Mouse (Mus musculus): ENCODE results near the gene 2300002M23Rik. TPM values are rescaled to one million over a fixed set of nuclear protein-coding genes. Genes with fewer than 3 reads are reported as not detected.

The 2300002M23Rik gene
- not detected in 2 replicates for polyA plus RNA-seq (2016; fragmentation: Nextera tagmentation; extraction: Ambion mirVana)

- no peak within 1 kb of the TSS for H3K27ac ChIP-seq
- H3K9me3 ChIP-seq, result no peaks in the 10 kb centered on the region
- H3K4me2 ChIP-seq (replicated peaks), result no peak within 1 kb of the TSS
- peaks cover 13% of the 10 kb centered on the region for H3K27me3 ChIP-seq (replicated peaks)
- no peak within 1 kb of the TSS for H3K4me3 ChIP-seq
- 60% methylated on average over 3 of the region's 3 CpGs for WGBS
- H3K36me3 ChIP-seq, result no peaks in the 10 kb centered on the region
- peaks cover 14% of the 10 kb centered on the region for H3K4me1 ChIP-seq
- ATAC-seq (ENCODE audit: low FRiP score, low read depth), result no peak
- H3K9ac ChIP-seq, result no peak within 1 kb of the TSS
Measured at GRCm38 (mm10) chr17:35567150-35567549, at the start of gene 2300002M23Rik. 2300002M23Rik (plus strand) TSS chr17:35567450.

GRCm38 (mm10) chr17:35517526-35517925, 49.7 kb upstream of the 2300002M23Rik start:
- H3K9ac ChIP-seq, result peak overlapping the region; percentile 54; the same call in 1 of the 2 replicates
- peak overlapping the region; percentile 89 for H3K4me2 ChIP-seq (replicated peaks)
- H3K4me1 ChIP-seq, result peaks cover 36% of the 10 kb centered on the region
- no peak overlapping the region for H3K27ac ChIP-seq
- WGBS, result 9% methylated on average over 12 of the region's 12 CpGs
- no peaks in the 10 kb centered on the region for H3K27me3 ChIP-seq (replicated peaks)
- H3K9me3 ChIP-seq, result no peaks in the 10 kb centered on the region
- peak overlapping the region; percentile 51 for H3K4me3 ChIP-seq
- ATAC-seq (ENCODE audit: low FRiP score, low read depth), result no peak
- H3K36me3 ChIP-seq, result no peaks in the 10 kb centered on the region

- H3K9me3 ChIP-seq, result no peaks in the 10 kb centered on the region
- 89% methylated on average over 9 of the region's 9 CpGs for WGBS
- no peak for ATAC-seq (ENCODE audit: low FRiP score, low read depth)
- no peak overlapping the region for H3K9ac ChIP-seq
- no peak overlapping the region for H3K4me3 ChIP-seq
- peaks cover 31% of the 10 kb centered on the region for H3K36me3 ChIP-seq
- H3K27ac ChIP-seq, result no peak overlapping the region
- H3K4me2 ChIP-seq (replicated peaks), result no peak overlapping the region
- H3K27me3 ChIP-seq (replicated peaks), result no peaks in the 10 kb centered on the region
- no peaks in the 10 kb centered on the region for H3K4me1 ChIP-seq
Measured at GRCm38 (mm10) chr17:35524354-35524753, 42.9 kb upstream of the 2300002M23Rik start.

GRCm38 (mm10) chr17:35526644-35527043, 40.6 kb upstream of the 2300002M23Rik start:
- Histone ChIP-seq H3K4me3 (no peak overlapping the region), H3K27ac (no peak overlapping the region), H3K9me3 (no peaks in the 10 kb centered on the region), H3K36me3 (peaks cover 40% of the 10 kb centered on the region), H3K27me3 (replicated peaks) (no peaks in the 10 kb centered on the region), H3K4me1 (no peaks in the 10 kb centered on the region; the same call in 1 of the 2 replicates), H3K4me2 (replicated peaks) (no peak overlapping the region), H3K9ac (no peak overlapping the region)
- 80% methylated on average over 8 of the region's 8 CpGs for WGBS
- ATAC-seq (ENCODE audit: low FRiP score, low read depth), result no peak

GRCm38 (mm10) chr17:35532360-35532759, 34.9 kb upstream of the 2300002M23Rik start:
- no peaks in the 10 kb centered on the region for H3K9me3 ChIP-seq
- no peak overlapping the region for H3K27ac ChIP-seq
- H3K4me2 ChIP-seq (replicated peaks), result no peak overlapping the region
- no peak overlapping the region for H3K9ac ChIP-seq
- H3K36me3 ChIP-seq, result peaks cover 16% of the 10 kb centered on the region
- ATAC-seq (ENCODE audit: low FRiP score, low read depth), result no peak
- H3K4me3 ChIP-seq, result no peak overlapping the region
- 8% methylated on average over 3 of the region's 3 CpGs for WGBS
- 0 out of 2 replicates have a peak, but pooled peaks cover 3% of the 10 kb centered on the region for H3K27me3 ChIP-seq (replicated peaks)
- H3K4me1 ChIP-seq, result no peaks in the 10 kb centered on the region; the same call in 1 of the 2 replicates

GRCm38 (mm10) chr17:35532901-35533300, 34.3 kb upstream of the 2300002M23Rik start, which contains the start of gene Psors1c2:
Psors1c2 (plus strand) TSS chr17:35533201.
- no peak within 1 kb of the TSS for H3K4me2 ChIP-seq (replicated peaks)
- no peaks in the 10 kb centered on the region for H3K9me3 ChIP-seq
- peaks cover 16% of the 10 kb centered on the region for H3K36me3 ChIP-seq
- no peak for ATAC-seq (ENCODE audit: low FRiP score, low read depth)
- no peak within 1 kb of the TSS for H3K27ac ChIP-seq
- WGBS, result 40% methylated on average over 7 of the region's 7 CpGs
- H3K4me1 ChIP-seq, result no peaks in the 10 kb centered on the region; the same call in 1 of the 2 replicates
- H3K4me3 ChIP-seq, result no peak within 1 kb of the TSS
- H3K27me3 ChIP-seq (replicated peaks), result 0 out of 2 replicates have a peak, but pooled peaks cover 3% of the 10 kb centered on the region
- no peak within 1 kb of the TSS for H3K9ac ChIP-seq

GRCm38 (mm10) chr17:35534343-35534742, 32.9 kb upstream of the 2300002M23Rik start:
- Histone ChIP-seq H3K4me2 (replicated peaks) (no peak overlapping the region), H3K9ac (no peak overlapping the region), H3K9me3 (no peaks in the 10 kb centered on the region), H3K27ac (no peak overlapping the region), H3K27me3 (replicated peaks) (0 out of 2 replicates have a peak, but pooled peaks cover 3% of the 10 kb centered on the region), H3K4me1 (no peaks in the 10 kb centered on the region; the same call in 1 of the 2 replicates), H3K4me3 (no peak overlapping the region), H3K36me3 (peaks cover 10% of the 10 kb centered on the region)
- WGBS, result 16% methylated on average over 6 of the region's 6 CpGs
- ATAC-seq (ENCODE audit: low FRiP score, low read depth), result no peak; the same call in 1 of the 2 replicates

GRCm38 (mm10) chr17:35537421-35537820, 29.8 kb upstream of the 2300002M23Rik start:
- ATAC-seq (ENCODE audit: low FRiP score, low read depth), result no peak
- H3K4me3 ChIP-seq, result no peak overlapping the region
- no peak overlapping the region for H3K27ac ChIP-seq
- no peaks in the 10 kb centered on the region for H3K36me3 ChIP-seq
- H3K4me2 ChIP-seq (replicated peaks), result no peak overlapping the region
- no peaks in the 10 kb centered on the region for H3K9me3 ChIP-seq
- 0 out of 2 replicates have a peak, but pooled peaks cover 3% of the 10 kb centered on the region for H3K27me3 ChIP-seq (replicated peaks)
- WGBS, result 92% methylated on average over 4 of the region's 4 CpGs
- H3K9ac ChIP-seq, result no peak overlapping the region
- no peaks in the 10 kb centered on the region for H3K4me1 ChIP-seq

GRCm38 (mm10) chr17:35538476-35538875, 28.8 kb upstream of the 2300002M23Rik start:
- H3K4me3 ChIP-seq, result no peak overlapping the region

GRCm38 (mm10) chr17:35539540-35539939, 27.7 kb upstream of the 2300002M23Rik start:
- no peak for ATAC-seq (ENCODE audit: low FRiP score, low read depth)
- no peaks in the 10 kb centered on the region for H3K36me3 ChIP-seq
- H3K4me2 ChIP-seq (replicated peaks), result no peak overlapping the region
- H3K4me1 ChIP-seq, result no peaks in the 10 kb centered on the region
- H3K4me3 ChIP-seq, result no peak overlapping the region
- no peaks in the 10 kb centered on the region for H3K27me3 ChIP-seq (replicated peaks)
- H3K27ac ChIP-seq, result no peak overlapping the region
- H3K9ac ChIP-seq, result no peak overlapping the region
- 53% methylated on average over 10 of the region's 10 CpGs for whole genome bisulfite sequencing
- H3K9me3 ChIP-seq, result no peaks in the 10 kb centered on the region

More at GRCm38 (mm10) chr17:35538476-35538875, 28.8 kb upstream of the 2300002M23Rik start:
- Histone ChIP-seq H3K36me3 (no peaks in the 10 kb centered on the region), H3K4me1 (no peaks in the 10 kb centered on the region), H3K4me2 (replicated peaks) (no peak overlapping the region), H3K9me3 (no peaks in the 10 kb centered on the region), H3K27ac (no peak overlapping the region), H3K27me3 (replicated peaks) (no peaks in the 10 kb centered on the region), H3K9ac (no peak overlapping the region)
- WGBS, result 88% methylated on average over 1 of the region's 1 CpGs
- no peak for ATAC-seq (ENCODE audit: low FRiP score, low read depth)

GRCm38 (mm10) chr17:35542761-35543411, 24.4 kb upstream of the 2300002M23Rik start:
- peak; percentile 48 for ATAC-seq (ENCODE audit: low FRiP score, low read depth)
- 79% methylated on average over 15 of the region's 15 CpGs for WGBS
- H3K9ac ChIP-seq, result no peak overlapping the region

GRCm38 (mm10) chr17:35543412-35543861, 23.8 kb upstream of the 2300002M23Rik start:
- H3K27ac ChIP-seq, result no peak overlapping the region

More at GRCm38 (mm10) chr17:35542761-35543411, 24.4 kb upstream of the 2300002M23Rik start:
- Histone ChIP-seq H3K9me3 (no peaks in the 10 kb centered on the region), H3K4me2 (replicated peaks) (peak overlapping the region; percentile 15; the same call in 1 of the 2 replicates), H3K27me3 (replicated peaks) (no peaks in the 10 kb centered on the region), H3K4me3 (no peak overlapping the region), H3K27ac (0 out of 2 replicates have a peak overlapping the region, but pooled peaks have one; percentile 0), H3K36me3 (no peaks in the 10 kb centered on the region), H3K4me1 (peaks cover 4% of the 10 kb centered on the region)

More at GRCm38 (mm10) chr17:35543412-35543861, 23.8 kb upstream of the 2300002M23Rik start:
- no peak overlapping the region for H3K4me3 ChIP-seq
- H3K9me3 ChIP-seq, result no peaks in the 10 kb centered on the region
- peak; percentile 65 for ATAC-seq (ENCODE audit: low FRiP score, low read depth)
- H3K27me3 ChIP-seq (replicated peaks), result no peaks in the 10 kb centered on the region
- peak overlapping the region; percentile 15; the same call in 1 of the 2 replicates for H3K4me2 ChIP-seq (replicated peaks)
- no peak overlapping the region for H3K9ac ChIP-seq
- WGBS, result 28% methylated on average over 14 of the region's 14 CpGs
- peaks cover 4% of the 10 kb centered on the region for H3K4me1 ChIP-seq
- H3K36me3 ChIP-seq, result no peaks in the 10 kb centered on the region

All from neural tube, embryonic 12.5 days (tissue).